Mouse (Mus musculus): ENCODE measurements around the gene Pgm2l1.
"Not testable (repeated sequence)": the region's sequence is repeated elsewhere in the genome, so short reads cannot be mapped to it uniquely, and the experiment has no call there.

The Pgm2l1 gene

DNA sequence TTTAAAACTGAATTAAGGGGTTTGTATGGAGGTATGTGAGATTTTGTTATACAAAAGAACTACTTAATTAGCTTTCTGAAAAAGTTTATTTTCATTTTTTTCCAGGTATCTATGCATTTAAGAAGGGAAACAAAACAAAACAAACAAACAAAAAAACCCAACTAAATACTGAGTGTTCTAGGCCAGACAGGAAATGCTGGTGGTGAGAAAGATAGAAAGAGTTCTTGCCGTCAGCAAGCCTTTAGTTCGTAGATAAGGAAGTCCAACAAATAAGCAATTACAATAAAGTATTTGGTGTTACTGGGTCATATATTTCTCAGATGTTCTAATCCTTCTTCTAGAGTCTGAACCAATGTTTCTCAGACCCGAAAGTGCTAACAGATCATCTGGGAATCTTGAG, 1.8 kb downstream of the Pgm2l1 start:
- DNase-seq (ENCODE audit: low read depth) = peak; percentile 30

DNA sequence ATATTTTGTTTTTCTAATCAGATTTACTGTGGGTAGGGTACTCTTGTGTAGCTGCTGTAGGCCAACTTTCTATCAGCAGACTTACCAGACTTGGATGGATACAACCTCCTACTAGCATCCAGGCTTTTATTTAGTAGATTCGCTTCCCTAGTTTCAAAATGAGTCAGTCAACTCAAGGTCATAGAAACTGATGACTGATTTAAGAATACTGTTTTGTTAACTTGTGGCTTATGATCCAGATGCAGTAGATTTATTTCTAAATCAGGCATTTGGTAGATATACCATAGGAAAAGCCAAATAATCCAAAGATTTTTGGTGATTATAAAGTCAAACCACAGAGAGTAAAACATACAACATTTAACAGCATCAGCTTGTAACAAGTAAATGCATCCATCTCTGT, 3.5 kb downstream of the Pgm2l1 start:
- DNase-seq (ENCODE audit: low read depth) = no peak

DNA sequence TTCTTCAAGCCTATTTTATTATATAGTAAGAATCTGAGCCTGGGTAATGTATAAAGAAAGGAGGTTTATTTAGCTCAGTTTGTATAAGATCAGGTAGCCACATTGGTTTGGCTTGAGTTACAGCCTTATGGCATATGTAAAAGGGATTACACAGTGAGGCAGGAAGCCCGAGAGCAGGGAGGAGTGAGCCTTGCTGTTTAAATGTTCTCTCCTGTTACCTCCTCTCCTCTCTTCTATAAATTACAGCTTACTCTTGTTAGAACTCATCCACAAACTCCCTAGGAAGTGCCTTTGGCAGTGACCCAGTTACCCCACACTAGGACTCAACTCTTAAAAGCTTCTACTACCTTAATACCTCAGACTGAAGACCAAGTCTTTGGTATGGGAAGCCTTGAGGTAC, 4.5 kb downstream of the Pgm2l1 start:
- DNase-seq (ENCODE audit: low read depth) = no peak

DNA sequence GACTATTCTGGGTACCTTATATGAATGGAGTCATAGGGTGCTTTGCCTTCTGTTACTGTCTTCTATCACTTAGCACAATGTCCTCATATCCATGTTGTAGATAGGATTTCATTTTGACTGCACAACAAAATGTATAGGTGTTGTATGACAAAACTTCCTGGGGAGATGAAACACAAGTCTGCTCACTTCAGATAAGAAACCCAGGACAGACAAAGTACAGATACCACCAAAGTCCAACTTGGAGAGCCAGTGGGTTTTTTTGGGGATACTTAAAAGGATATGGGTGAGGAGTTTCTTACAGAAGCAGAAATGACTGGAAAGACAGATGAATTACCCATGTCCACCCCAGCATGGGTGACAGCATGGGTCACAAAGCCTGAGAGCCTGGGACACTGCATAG, 6.5 kb downstream of the Pgm2l1 start:
- DNase-seq (ENCODE audit: low read depth) = peak; percentile 34

DNA sequence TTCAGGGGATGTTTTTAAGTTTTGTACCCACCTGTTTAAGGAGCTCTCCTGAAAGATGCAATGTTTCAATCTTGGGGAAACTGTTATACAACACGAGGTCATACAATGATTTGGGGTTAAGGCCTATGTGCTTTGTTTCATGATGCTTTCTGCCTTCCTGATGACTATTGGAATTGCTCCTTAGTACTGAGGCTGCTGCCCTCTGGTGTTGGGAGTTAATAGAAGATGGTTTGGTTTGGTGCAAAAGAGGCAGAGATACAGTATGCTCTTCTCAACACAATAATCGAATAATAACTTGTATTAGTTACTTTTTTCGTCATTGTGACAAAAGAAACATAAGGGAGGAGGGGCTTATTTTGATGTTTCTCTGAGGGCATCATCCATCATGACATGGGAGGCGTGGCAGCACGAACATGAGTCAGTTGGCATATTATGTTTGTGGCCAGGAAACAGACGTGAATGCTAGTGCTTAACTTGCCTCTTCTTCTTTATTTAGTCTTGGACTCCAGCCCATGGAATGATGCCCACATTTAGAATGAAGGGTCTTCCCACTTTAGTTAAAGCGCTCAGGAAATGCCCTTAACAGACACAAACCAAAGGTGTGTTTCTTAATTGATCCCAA, 7.2 kb downstream of the Pgm2l1 start:
- peak; percentile 65 for DNase-seq (ENCODE audit: low read depth)

DNA sequence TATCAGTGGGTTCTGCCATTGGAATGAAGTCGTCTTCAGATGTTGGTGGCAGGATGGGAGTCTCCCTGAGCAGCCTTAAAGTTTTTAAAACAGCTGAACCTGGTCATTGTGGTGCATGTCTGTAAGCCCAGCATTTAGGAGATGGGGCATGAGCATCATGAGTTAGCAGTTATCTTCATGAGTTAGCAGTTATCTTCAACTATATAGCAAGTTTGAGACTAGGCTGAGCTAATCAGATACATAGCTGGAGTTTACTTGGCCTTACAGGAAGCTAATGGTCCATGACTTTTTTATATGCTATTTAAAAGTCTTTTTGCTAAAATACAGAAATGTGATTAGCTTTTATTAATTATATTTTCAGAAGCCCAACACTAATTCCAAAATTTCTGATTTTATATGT, 11.1 kb downstream of the Pgm2l1 start:
- DNase-seq (ENCODE audit: low read depth) = no peak

DNA sequence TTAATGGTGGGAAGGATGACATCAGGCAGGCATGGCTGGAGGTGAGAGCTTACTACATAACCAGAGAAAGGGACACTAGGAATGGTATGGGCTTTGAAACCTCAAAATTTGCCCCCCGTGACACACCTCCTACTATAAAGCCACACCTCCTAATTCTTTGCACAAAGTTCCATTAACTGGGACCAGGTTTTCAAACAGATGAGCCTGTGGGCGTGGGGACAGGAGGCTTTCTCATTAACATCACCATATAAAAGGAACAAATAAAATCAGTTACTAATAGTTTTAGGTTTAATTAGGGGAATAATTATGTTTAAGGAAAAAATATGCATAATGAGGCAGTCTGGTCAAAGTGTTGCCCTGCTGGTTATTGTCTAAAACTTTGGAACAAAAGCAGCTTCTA, 13.4 kb downstream of the Pgm2l1 start:
- no peak for DNase-seq (ENCODE audit: low read depth)

DNA sequence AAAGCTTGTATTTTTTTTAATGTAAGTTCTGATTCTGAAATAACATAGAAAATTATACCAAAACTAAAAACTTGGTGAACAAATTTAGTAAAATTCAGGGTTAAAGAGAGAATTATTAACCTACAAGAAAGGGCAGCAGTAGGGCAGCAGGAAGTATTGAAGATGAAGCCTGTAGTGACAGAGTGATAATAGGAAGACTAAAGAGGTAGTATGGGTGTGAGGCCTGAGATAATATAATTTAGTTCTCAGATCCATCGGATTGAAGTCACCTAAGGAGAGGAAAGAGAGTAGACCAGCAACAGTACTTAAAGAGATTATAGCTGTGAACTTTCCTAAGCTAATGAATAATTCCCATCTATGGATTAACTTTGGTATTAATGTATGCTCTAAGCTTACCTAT, 15.8 kb downstream of the Pgm2l1 start:
- no peak for DNase-seq (ENCODE audit: low read depth)

DNA sequence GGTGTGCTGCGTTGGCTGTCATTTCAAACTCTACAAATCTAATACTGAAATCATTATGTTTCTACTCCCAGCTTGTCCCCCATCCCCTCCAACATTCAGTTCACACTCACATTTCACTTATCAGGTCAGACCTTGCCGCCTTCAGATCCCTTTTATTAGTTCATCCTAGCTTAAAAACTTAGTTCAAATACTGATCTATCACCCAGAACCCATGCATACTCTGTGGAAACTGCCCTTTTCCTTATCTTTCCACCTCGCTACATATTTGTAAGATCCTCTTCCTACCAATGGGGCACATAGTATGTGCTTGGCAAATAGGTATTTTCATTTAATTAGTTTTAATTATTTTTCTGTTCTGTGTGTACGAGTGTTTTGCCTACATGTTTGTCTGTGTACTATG, 17.0 kb downstream of the Pgm2l1 start:
- no peak for DNase-seq (ENCODE audit: low read depth)

DNA sequence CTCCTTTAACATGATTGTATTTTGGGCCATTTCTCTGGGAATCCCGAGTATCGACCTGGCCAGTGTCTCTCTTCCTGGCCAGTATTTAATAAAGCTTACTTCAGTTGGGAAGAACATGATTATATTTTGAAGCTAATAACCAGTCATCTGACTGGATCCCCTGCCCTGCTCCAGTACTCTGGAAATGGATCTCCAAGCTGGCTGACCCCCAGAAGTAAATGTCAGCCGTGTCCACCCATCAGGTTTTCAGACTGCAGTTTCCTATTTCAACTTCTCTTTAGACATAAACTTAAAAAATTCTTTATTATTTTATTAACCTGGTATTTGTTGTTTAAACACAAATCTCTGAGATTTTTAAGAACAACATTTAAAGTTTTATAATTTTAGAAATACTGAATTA, 18.0 kb downstream of the Pgm2l1 start:
- DNase-seq (ENCODE audit: low read depth) = no peak

DNA sequence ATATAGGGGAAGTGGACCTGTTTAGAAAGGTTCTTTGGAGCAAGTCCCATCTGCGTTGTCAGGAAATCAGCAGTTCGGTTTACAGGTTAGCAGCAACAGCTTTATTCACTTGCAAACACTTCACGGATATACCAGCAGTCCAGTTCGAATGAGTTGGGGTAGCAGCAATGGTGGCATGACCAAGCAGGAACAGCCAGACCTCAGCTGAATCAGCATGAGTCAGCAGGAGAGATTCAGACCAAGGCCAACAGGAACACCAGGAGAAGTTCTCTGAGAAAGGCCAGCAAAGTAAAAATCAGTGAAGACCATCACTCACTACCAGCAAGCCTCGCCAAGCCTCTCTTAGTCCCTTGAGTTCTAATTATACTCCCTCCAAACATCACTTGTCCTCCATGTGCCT, 23.5 kb downstream of the Pgm2l1 start:
- DNase-seq (ENCODE audit: low read depth) = no peak

DNA sequence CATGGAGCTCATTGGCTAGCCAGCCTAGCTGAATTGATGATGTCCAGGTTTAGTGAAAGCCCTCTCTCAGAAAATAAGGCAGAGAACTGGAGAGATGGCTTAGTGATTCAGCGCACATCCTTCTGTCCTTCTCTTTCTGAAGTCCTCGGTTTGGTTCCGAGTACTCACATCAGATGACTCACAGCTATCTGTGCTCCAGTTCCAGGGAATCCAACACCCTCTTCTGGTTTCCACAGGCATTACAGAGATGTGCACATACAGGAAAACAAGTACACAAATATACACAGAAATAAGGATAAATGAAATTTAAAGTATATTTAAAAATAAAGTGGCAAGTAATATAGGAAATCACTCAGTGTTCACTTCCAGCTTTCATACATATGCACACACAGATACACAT, 35.2 kb downstream of the Pgm2l1 start:
- DNase-seq (ENCODE audit: low read depth) = no peak

DNA sequence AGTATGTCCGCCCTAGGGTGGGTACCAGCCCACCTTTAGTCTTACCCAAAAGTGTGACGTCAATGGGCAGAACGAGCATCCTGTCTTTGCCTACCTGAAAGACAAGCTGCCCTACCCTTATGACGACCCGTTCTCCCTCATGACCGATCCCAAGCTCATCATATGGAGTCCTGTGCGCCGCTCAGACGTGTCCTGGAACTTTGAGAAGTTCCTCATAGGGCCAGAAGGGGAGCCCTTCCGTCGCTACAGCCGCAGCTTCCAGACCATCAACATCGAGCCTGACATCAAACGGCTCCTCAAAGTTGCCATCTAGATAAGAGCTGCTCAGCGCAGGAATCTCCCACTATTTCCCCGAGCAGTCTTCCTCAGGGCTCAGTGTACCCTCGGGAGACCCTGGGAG, 37.7 kb downstream of the Pgm2l1 start:
- not testable (repeated sequence) for DNase-seq (ENCODE audit: low read depth)

DNA sequence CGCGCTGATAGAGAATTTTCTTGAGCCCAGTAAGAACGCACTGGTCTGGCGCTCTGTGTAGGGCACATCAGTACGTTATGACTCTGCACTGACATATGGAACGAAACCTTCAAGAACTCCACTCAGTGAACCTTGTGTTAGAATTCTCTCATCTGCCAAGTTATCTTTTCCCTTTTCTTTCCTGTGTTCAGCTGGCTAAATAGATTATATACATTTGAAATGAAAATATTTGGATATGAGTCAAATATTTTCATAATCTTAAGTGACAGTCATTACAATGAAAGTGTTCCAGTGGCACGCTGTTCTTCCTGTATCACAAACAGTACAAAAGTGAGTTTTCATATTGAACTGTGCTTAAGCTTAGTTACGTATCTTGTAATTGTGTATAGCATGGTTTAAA, 45.2 kb downstream of the Pgm2l1 start:
- DNase-seq (ENCODE audit: low read depth) = no peak

DNA sequence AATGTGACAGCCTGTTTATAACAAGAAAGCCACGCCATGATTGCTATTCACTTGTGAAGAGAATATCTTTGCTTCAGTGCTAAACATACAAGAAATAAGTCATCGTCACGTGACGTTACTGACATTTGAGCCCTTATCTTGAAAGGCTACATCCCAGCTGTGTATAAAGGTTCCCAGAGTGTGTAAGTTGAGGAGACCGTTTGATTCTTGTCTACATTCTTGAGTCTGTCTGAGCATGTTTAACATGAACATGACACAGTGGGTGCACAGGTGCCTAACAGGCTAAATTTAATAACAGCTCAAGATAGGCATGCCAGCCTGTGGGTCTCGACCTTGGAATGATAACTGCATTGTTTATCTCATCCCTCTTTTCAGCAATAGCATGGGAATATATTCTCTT, 47.3 kb downstream of the Pgm2l1 start:
- DNase-seq (ENCODE audit: low read depth) = no peak

DNA sequence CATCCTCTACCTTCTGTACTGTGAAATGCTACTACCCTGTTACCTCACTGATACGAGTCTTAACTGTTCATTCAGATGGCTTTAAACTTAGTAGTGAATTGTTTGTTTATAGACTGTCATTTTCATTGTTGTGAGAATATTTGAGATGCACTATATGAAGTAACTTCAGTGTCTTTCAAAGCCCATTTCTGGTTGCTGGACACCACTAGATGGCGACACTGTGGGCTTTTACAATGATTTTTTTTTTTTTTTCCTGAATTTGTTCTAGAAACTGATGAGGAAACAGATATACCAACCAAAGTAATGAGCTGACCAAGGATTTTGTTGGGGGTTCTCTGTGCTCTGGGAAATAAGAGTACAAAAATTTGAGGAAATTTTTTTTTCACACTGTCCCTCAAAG, 49.2 kb downstream of the Pgm2l1 start:
- DNase-seq (ENCODE audit: low read depth) = peak; percentile 24

DNA sequence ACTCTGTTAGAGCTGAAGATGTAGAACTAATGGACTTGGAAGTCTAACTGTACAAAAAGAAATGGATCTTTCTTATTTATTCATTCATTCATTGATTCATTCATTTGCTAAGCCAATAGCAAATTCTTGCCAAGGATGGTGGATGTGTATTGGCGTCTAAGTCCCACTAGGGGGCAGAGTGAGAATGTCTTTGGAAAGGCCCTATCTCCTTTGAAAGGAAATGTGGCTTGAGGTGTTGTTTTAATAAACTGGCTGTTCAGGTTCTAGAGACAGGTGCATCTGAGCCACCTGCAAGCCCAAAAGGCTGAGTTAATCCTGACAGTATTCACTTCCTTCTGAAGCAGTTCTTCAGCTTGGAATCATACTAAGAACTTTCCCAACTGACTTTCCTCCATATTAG, 52.6 kb downstream of the Pgm2l1 start:
- DNase-seq (ENCODE audit: low read depth) = peak; percentile 51

DNA sequence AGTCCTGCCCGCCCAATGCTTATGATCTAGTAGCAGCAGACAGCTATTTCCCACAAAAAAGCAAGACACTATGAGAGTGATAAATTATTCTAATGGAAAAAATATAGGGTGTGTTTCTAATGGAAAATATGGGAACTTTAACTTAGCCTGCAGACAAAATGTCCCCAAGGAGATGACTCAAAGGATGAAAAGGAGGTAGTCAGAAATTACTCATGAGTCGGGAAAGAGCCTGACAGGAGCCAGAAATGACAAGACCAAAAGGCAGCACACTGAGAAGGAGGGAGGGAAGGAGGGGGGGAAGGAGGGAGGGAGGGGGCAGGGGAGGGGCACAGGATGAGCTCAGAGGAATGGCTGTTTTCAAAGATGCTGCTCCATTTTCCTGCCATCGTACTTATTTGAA, 54.4 kb downstream of the Pgm2l1 start:
- DNase-seq (ENCODE audit: low read depth) = no peak

DNA sequence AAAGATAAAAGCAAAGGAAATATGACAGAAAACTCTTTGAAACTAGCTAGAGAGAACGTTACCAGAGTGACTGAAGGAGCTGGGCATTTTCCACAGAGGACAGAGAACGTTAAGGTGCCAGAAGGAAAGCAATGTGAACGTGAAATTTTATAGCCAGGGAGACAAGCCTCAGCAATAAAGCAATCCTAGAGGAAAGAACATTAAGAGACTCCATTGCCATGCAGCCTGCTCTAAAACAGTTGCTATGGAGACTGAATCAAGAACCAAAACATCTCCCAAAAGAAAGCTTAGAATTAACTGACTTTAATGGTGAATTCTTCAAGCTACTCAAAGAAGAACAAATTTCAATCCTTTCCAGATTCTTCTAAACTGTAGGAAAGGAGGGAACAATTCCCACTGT, 56.1 kb downstream of the Pgm2l1 start:
- no peak for DNase-seq (ENCODE audit: low read depth)

DNA sequence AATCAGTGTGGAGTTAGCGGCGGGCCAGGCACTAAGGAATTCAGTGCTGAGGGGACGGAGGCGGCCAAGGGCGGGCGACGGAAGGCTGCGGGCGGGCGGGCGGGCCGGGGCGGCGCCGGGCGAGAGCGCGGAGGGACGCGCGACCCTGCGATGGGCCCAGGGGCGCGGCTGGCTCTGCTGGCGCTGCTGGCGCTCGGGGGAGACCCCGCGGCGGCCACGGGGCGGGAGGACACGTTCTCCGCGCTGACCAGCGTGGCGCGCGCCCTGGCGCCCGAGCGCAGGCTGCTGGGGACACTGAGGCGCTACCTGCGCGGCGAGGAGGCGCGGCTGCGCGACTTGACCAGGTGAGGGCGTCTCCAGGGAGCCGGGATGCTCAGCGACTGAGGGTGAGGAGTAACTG, 58.2 kb downstream of the Pgm2l1 start, which contains the start of gene P4ha3:
Gene P4ha3 (plus strand): TSS at position 138 of the 400 bp plus-strand sequence.
- no peak for DNase-seq (ENCODE audit: low read depth)

DNA sequence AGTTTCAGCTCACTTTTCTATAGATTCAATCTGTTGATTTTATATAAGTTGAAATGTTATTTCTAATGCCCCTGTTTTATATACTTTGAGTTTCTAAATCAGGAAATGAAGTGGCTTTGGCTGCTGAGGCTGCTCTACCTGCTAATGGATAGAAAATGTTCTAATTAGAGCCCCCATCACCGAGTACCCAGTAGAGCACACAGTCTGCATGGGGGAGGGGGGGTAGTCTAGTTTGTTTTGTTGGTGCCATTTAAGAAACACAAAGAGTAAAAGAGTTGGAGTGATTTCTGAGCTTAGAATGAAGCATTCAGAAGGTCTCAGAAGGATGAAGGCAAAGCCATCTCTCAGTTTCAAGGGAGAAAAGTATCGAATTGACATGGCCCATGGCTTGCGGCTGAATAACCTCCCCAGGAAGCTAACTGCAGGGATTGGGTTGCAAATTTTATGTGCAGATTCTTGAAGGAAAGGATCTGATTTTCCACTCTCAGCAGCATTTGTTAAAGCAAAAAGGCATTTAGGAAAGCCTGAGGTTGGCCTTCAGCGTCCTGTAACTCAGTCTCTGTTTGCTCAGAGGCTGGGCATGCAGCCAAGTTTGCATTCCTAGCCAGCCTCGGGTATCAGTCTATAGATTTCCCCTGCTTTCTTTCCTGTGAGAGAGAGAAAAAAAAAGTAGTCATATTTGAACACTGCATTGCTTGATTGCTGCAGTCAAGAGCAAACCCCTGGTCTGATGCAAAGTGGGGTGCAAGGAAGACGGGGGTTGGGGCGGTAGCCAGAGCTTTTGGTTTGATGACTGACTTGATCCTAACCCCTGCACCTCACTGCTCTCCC, 60.8 kb downstream of the Pgm2l1 start:
- no peak for DNase-seq (ENCODE audit: low read depth)

DNA sequence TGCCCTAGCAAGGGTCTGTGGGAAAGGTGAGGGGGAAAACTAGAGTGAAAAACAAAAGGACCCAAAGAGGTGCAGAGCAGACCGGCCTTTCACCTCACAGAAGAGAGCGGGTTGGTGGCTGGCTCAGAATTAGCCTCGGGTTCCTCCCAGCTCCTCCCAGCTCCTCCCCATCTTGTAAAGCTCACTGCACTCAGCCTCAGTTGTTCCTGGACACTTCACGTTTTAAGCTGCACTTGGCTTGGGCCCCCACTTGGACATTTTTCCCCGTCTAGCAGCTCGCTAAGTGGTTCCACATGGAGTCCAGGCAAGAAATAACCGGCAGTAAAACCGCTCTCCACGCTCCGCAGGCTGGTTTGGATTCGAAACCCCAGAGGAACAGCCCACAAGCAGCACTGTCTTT, 61.4 kb downstream of the Pgm2l1 start:
- no peak for DNase-seq (ENCODE audit: low read depth)

DNA sequence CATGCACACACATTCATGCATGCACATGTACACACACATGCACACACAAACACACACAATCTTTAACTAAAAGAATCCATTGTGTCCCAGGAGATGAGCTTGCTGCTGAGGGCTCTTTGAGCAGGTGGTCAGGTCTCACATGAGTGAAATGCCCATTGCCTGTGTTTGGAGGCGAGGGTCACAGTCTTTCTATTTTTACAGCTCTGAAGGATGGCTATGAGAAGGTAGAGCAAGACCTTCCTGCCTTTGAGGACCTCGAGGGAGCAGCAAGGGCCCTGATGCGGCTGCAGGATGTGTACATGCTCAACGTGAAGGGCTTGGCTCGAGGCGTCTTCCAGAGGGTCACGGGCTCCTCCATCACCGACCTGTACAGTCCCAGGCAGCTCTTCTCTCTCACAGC, 66.4 kb downstream of the Pgm2l1 start:
- no peak for DNase-seq (ENCODE audit: low read depth)

DNA sequence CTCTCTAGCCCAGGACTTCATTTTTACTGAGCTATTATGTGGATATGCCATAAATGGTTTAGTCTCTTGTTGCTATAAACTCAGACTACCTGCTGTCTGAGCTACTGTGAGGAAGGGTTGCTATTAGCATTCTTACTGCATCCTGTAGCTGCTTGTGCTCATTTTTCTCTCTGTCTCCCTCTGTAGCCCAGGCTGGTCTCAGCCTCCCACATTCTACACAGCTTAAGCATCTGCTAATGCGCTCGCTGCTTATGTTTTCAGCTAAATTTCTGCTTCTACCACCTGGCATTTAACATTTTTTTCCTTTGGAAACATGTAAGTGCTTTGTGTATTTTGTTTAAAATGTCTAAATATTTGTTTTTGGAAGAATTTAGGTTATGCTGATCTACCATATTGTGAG, 68.6 kb downstream of the Pgm2l1 start:
- DNase-seq (ENCODE audit: low read depth) = no peak
